Mouse (Mus musculus): Measurements from ENCODE around the gene Olfr98. TPM values are rescaled to one million over a fixed set of nuclear protein-coding genes. Genes with fewer than 3 reads are reported as not detected.

Gene Olfr98
- not detected in 2 replicates for polyA plus RNA-seq (2015; fragmentation: Nextera tagmentation; extraction: Ambion mirVana)

DNA sequence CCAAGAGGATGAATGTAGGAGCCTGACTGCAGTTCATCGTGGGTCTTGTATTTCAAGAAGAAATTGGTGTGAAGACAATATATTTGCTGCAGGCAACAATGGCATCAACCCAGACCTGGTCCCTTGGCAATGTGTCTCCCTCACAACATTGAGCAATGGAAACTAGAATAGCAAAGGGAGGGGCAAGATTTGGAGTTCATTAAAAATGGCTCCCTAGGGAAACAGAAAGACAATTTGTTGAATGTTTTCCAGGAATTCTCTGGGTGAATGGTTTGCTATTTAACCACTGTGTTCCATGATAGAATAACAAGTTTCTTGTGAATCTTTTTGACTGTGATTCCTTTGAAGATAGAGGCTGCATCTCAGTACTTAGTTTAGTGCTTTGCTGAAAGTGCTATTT is at the start of gene Olfr98:
Gene Olfr98 (minus strand): TSS at position 124 of the 400 bp plus-strand sequence.
- Histone ChIP-seq H3K4me1 (no peaks in the 10 kb centered on the region), H3K4me3 (no peak within 1 kb of the TSS), H3K9ac (no peak within 1 kb of the TSS), H3K9me3 (no peaks in the 10 kb centered on the region), H3K4me2 (replicated peaks) (no peak within 1 kb of the TSS), H3K36me3 (no peaks in the 10 kb centered on the region), H3K27me3 (no peaks in the 10 kb centered on the region), H3K27ac (no peak within 1 kb of the TSS)
- WGBS, result 84% methylated on average over 1 of the region's 1 CpGs
- ATAC-seq (ENCODE audit: low FRiP score, low read depth), result no peak

- no peak overlapping the region for H3K4me3 ChIP-seq
- H3K36me3 ChIP-seq, result no peaks in the 10 kb centered on the region
- no peaks in the 10 kb centered on the region for H3K27me3 ChIP-seq
- no peak overlapping the region for H3K27ac ChIP-seq
- no peaks in the 10 kb centered on the region for H3K4me1 ChIP-seq
- H3K4me2 ChIP-seq (replicated peaks), result no peak overlapping the region
- no peaks in the 10 kb centered on the region for H3K9me3 ChIP-seq
- 36% methylated on average over 2 of the region's 2 CpGs for WGBS
- no peak for ATAC-seq (ENCODE audit: low FRiP score, low read depth)
- H3K9ac ChIP-seq, result no peak overlapping the region
Observed at GRCm38 (mm10) chr17:37310146-37310699, 46.7 kb upstream of the Olfr98 start.

- Histone ChIP-seq H3K27ac (no peak overlapping the region), H3K4me1 (no peaks in the 10 kb centered on the region), H3K4me3 (no peak overlapping the region), H3K9me3 (no peaks in the 10 kb centered on the region), H3K9ac (no peak overlapping the region), H3K27me3 (no peaks in the 10 kb centered on the region), H3K4me2 (replicated peaks) (no peak overlapping the region), H3K36me3 (no peaks in the 10 kb centered on the region)
- WGBS, result 46% methylated on average over 4 of the region's 4 CpGs
- ATAC-seq (ENCODE audit: low FRiP score, low read depth), result no peak
Observed at GRCm38 (mm10) chr17:37308483-37308882, 44.9 kb upstream of the Olfr98 start.

DNA sequence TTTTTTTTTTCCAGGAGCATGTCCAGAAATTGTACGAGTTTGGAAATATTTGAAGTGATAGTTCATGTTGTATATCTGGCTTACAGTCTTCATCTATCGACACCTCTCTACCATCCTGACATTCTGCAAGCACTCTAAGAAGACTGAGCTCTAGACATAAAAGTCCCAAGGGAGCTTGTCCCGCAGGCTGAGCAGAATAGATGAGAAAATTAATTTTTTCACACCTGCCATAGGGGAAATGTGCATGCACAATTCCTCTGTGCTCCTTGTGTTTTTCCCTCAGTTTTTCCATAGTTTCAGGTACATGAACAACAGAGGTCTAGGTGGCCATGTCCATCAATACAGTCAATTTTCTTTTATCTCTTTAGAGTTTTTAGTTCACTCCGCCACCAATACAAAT is 40.7 kb upstream of the Olfr98 start, which contains the start of gene Olfr101:
Gene Olfr101 (minus strand): TSS at position 101 of the 400 bp plus-strand sequence.
- Histone ChIP-seq H3K4me2 (replicated peaks) (no peak within 1 kb of the TSS), H3K9me3 (no peaks in the 10 kb centered on the region), H3K27ac (no peak within 1 kb of the TSS), H3K36me3 (no peaks in the 10 kb centered on the region), H3K9ac (no peak within 1 kb of the TSS), H3K4me1 (no peaks in the 10 kb centered on the region), H3K4me3 (no peak within 1 kb of the TSS), H3K27me3 (no peaks in the 10 kb centered on the region)
- no peak for ATAC-seq (ENCODE audit: low FRiP score, low read depth)
- 83% methylated on average over 4 of the region's 4 CpGs for WGBS

DNA sequence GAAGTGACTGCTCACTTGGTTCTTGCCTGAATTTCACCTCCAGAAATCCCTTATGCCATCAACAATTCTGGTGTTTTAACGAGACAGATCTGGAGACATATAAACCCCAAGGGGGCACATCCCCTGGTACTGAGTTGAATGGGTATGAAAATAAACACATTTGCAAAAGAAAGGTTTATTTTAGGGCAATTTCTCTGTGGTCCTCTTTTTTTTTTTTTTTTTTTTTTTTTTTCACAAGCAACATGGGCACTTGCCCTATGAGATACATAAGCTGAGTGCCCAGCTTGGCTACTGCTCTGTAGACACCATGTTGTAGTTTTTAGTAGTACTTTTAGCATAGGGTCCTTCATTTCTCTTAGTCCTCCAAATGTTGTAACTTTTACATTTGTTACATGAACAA is 19.8 kb upstream of the Olfr98 start, which contains the start of gene Olfr99:
Gene Olfr99 (minus strand): TSS at position 101 of the 400 bp plus-strand sequence.
- WGBS, result 71% methylated on average over 1 of the region's 1 CpGs
- no peak within 1 kb of the TSS for H3K4me2 ChIP-seq (replicated peaks)
- H3K36me3 ChIP-seq, result no peaks in the 10 kb centered on the region
- no peak within 1 kb of the TSS for H3K4me3 ChIP-seq
- no peak within 1 kb of the TSS for H3K27ac ChIP-seq
- H3K9me3 ChIP-seq, result no peaks in the 10 kb centered on the region
- no peak for ATAC-seq (ENCODE audit: low FRiP score, low read depth)
- no peaks in the 10 kb centered on the region for H3K27me3 ChIP-seq
- H3K4me1 ChIP-seq, result no peaks in the 10 kb centered on the region
- no peak within 1 kb of the TSS for H3K9ac ChIP-seq

- Histone ChIP-seq H3K36me3 (no peaks in the 10 kb centered on the region), H3K4me1 (no peaks in the 10 kb centered on the region), H3K4me3 (no peak overlapping the region), H3K27ac (no peak overlapping the region), H3K4me2 (replicated peaks) (no peak overlapping the region), H3K27me3 (no peaks in the 10 kb centered on the region), H3K9me3 (no peaks in the 10 kb centered on the region), H3K9ac (no peak overlapping the region)
- ATAC-seq (ENCODE audit: low FRiP score, low read depth), result no peak
- WGBS, result 85% methylated on average over 1 of the region's 1 CpGs
Observed at GRCm38 (mm10) chr17:37280331-37280730, 16.8 kb upstream of the Olfr98 start.

DNA sequence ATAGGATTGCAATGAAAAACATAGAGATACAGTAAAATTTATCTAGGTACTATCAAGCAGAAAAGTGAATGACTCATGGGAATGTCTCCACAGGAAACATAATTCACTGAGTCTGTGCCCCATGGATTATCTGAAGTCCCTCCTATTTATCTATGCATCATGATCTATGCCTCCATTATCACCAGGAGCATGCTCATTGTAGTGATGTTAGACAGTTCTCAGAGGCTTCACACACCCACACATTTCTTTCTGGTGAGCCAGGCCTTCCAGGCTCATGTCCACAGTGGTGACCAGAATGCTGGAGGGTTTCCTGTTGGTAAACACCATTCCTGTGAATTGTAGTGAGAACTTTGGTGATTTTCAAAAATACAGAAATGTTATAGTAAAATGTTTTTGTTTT is 13.0 kb upstream of the Olfr98 start:
- H3K36me3 ChIP-seq, result no peaks in the 10 kb centered on the region
- H3K9me3 ChIP-seq, result no peaks in the 10 kb centered on the region
- H3K4me1 ChIP-seq, result no peaks in the 10 kb centered on the region
- no peak overlapping the region for H3K4me2 ChIP-seq (replicated peaks)
- ATAC-seq (ENCODE audit: low FRiP score, low read depth), result no peak
- no peak overlapping the region for H3K4me3 ChIP-seq
- H3K27me3 ChIP-seq, result no peaks in the 10 kb centered on the region
- no peak overlapping the region for H3K9ac ChIP-seq
- H3K27ac ChIP-seq, result no peak overlapping the region

- Histone ChIP-seq H3K4me3 (no peak overlapping the region), H3K36me3 (no peaks in the 10 kb centered on the region), H3K9me3 (no peaks in the 10 kb centered on the region), H3K9ac (no peak overlapping the region), H3K27me3 (peaks cover 3% of the 10 kb centered on the region; the same call in 1 of the 2 replicates), H3K4me2 (replicated peaks) (no peak overlapping the region), H3K27ac (no peak overlapping the region), H3K4me1 (no peaks in the 10 kb centered on the region)
- WGBS, result 72% methylated on average over 2 of the region's 2 CpGs
- ATAC-seq (ENCODE audit: low FRiP score, low read depth), result no peak
Observed at GRCm38 (mm10) chr17:37275626-37276248, 12.2 kb upstream of the Olfr98 start.

DNA sequence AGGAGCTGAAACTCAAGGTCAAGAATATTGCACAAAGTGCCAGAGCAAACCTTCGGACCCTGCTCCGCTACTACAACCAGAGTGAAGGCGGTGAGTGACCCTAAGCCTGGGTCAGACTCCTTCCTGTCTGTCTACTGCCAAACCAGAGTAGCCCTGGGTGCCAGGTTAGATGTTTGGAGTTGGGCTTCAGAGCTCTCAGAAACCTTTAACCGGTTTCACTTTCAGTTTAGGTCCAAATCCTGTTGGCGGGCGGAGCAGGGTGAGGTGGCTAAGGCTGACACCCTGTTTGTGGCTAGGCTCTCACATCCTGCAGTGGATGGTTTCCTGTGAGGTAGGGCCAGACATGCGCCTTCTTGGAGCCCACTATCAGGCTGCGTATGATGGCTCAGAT is 7.1 kb upstream of the Olfr98 start:
- H3K9ac ChIP-seq, result peak overlapping the region; percentile 48; the same call in 1 of the 2 replicates
- 65% methylated on average over 8 of the region's 8 CpGs for WGBS
- ATAC-seq (ENCODE audit: low FRiP score, low read depth), result 0 out of 2 replicates have a peak, but pooled peaks have one; percentile 20

GRCm38 (mm10) chr17:37270058-37270701 is 6.6 kb upstream of the Olfr98 start, which contains the start of gene H2-M3:
TSS of gene H2-M3 (plus strand) at chr17:37270220.
- Histone ChIP-seq H3K9me3 (no peaks in the 10 kb centered on the region), H3K36me3 (no peaks in the 10 kb centered on the region), H3K27ac (no peak within 1 kb of the TSS), H3K4me2 (replicated peaks) (peak within 1 kb of the TSS; percentile 77), H3K27me3 (peaks cover 5% of the 10 kb centered on the region; the same call in 1 of the 2 replicates), H3K4me1 (no peaks in the 10 kb centered on the region), H3K9ac (peak within 1 kb of the TSS; percentile 48; the same call in 1 of the 2 replicates), H3K4me3 (peak within 1 kb of the TSS; percentile 48)
- WGBS, result 4% methylated on average over 26 of the region's 26 CpGs
- peak; percentile 94 for ATAC-seq (ENCODE audit: low FRiP score, low read depth)

More for the DNA sequence above, 7.1 kb upstream of the Olfr98 start:
- Histone ChIP-seq H3K4me3 (peak overlapping the region; percentile 48), H3K9me3 (no peaks in the 10 kb centered on the region), H3K36me3 (no peaks in the 10 kb centered on the region), H3K27me3 (peaks cover 5% of the 10 kb centered on the region; the same call in 1 of the 2 replicates), H3K4me2 (replicated peaks) (peak overlapping the region; percentile 77), H3K4me1 (no peaks in the 10 kb centered on the region), H3K27ac (no peak overlapping the region)

DNA sequence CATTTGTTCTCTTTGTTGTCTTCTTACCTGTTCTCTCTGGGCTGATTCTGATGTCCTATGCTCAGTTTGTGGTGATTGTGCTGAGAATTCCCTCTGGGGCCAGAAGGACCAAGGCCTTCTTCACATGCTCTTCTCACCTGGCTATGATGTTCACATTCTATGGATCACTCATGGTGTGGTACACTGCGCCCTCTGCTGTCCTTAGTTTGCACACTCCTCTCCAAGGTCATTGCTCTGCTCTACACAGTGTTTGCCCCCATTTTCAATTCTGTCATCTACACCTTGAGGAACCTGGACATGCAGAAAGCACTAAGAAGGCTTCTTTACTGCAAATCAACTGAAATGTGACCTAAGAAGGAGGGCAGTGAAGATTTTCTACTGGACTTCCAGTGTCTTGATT is 13.0 kb downstream of the Olfr98 start:
- WGBS, result 10% methylated on average over 1 of the region's 1 CpGs
- ATAC-seq (ENCODE audit: low FRiP score, low read depth), result no peak

GRCm38 (mm10) chr17:37249460-37249859 is 14.1 kb downstream of the Olfr98 start:
- no peaks in the 10 kb centered on the region for H3K4me1 ChIP-seq
- H3K36me3 ChIP-seq, result no peaks in the 10 kb centered on the region
- H3K9ac ChIP-seq, result no peak overlapping the region
- H3K27ac ChIP-seq, result no peak overlapping the region
- no peak overlapping the region for H3K4me3 ChIP-seq
- no peak overlapping the region for H3K4me2 ChIP-seq (replicated peaks)
- ATAC-seq (ENCODE audit: low FRiP score, low read depth), result no peak
- no peaks in the 10 kb centered on the region for H3K27me3 ChIP-seq
- no peaks in the 10 kb centered on the region for H3K9me3 ChIP-seq

More for the DNA sequence above, 13.0 kb downstream of the Olfr98 start:
- H3K4me1 ChIP-seq, result no peaks in the 10 kb centered on the region
- no peaks in the 10 kb centered on the region for H3K9me3 ChIP-seq
- H3K4me3 ChIP-seq, result no peak overlapping the region
- no peak overlapping the region for H3K27ac ChIP-seq
- H3K36me3 ChIP-seq, result no peaks in the 10 kb centered on the region
- no peak overlapping the region for H3K9ac ChIP-seq
- H3K4me2 ChIP-seq (replicated peaks), result no peak overlapping the region
- H3K27me3 ChIP-seq, result no peaks in the 10 kb centered on the region

Measured in limb, embryonic 13.5 days (tissue).